Mouse (Mus musculus) forelimb bud, embryonic 11.5 days (tissue): ENCODE results near the gene Clcnka.

Source experiments
- DNase-seq: peaks from one replicate; pipeline ENCODE4 v3.0.0-alpha.2; 2012; ENCODE audit warnings: low read depth, low spot score

Clcnka gene

DNA sequence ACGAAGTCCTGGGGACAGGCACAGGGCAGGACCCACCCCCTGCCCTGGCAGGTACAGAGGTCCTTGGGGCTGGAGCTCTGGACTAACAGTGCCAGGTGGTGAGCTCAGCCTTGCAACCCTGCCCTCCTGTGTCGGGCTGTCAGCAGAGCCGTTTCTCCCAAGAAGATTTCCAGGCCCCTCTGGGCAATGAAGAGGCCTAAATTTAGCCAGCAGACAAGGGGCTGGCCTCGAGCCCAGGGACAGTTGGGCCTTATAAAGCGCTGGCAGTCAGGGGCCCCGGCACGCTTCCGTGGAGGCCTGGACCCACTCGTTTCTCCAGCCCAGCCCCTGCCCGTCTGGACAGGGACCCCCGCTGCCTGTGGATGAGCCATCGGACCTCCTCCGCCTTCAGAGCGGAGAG, 22.9 kb upstream of the Clcnka start:
- no peak for DNase-seq

DNA sequence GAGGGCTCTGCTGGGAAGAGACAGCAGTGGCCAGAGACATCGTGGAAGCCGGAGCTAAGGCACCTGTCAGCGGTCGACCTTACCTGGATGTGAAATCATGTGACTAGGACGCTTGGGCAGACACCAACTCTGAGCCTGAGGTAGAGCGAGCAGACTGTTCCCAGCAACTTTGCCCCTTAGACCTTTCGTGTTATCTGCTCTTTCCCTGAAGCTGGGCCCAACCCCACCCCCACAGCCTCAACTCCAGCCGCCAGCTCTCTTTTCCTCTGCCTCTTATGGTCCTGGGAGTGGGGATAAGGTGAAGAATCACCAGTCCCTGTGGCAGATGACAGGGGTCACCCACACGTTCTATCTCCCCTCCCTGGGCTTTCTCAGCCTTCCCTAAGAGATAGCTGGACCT, 22.4 kb upstream of the Clcnka start:
- DNase-seq, result no peak

DNA sequence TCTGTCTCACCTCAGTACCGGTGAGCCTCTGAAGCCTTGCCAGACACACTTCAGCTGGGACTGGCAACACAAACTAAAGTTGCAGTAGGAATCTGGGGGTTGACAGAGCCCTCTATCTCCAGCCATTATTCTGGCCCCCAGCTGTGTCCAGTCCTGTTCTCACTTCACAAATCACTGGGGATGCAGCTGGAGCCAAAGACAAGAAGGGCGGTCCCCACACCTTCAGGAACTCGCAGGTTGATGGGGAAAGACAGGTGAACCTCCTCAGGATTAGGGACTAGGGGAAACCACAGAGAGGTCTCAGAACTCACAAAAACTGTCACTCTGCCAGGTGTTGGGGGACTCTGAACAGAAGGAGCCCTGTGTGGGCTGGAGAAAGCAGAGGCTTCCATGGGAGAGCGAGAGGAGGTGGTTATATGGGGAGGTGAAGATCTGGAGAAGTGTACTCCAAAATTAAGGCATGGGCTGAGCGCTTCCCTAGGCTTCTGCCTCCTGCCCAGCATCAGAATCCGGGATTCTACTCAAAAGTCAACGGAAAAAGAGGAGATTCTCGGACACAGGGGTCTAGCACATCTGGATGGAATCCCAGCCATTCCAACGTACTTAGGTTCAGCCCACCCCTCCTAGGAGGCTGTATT, 21.8 kb upstream of the Clcnka start, which contains the start of gene Hspb7:
Gene Hspb7, plus strand, starts transcription at position 588 of the 638 bp plus-strand sequence.
- DNase-seq, result no peak

DNA sequence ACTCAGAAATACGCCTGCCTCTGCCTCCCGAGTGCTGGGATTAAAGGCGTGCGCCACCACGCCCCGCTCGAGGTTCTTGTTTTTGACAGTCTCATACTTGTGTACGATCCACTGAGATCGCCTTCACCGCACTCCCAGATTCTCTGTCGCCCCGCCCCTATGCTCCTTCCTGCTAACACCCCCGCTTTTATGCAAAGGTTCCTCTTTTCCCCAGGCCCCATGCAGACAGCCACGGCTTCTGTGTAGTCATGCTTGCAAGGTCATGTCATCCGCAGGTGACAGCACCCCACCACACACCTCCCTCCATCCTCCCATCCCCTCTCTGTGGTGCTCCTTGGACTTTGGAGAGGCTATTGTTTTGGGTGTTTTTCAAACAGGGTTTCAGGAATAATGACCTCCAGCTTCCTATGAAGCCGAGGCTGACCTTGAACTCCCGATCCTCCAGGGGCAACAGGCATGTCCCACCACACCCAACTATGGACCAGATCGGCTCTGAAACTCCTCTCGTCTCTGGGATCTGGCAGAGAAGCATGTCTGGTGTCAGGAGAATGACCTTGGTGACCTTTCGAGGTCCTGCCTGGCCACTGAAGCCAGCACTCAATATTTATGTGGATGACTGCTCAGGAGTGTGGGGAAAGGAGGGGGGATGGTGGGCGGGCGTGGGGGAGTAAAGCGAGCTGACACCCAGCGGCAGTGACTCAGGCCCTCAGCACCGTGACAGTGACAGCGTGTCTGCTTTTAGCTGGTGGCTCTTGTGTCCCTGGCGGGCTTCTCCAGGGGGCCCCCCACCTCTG, 21.1 kb upstream of the Clcnka start:
- no peak for DNase-seq

DNA sequence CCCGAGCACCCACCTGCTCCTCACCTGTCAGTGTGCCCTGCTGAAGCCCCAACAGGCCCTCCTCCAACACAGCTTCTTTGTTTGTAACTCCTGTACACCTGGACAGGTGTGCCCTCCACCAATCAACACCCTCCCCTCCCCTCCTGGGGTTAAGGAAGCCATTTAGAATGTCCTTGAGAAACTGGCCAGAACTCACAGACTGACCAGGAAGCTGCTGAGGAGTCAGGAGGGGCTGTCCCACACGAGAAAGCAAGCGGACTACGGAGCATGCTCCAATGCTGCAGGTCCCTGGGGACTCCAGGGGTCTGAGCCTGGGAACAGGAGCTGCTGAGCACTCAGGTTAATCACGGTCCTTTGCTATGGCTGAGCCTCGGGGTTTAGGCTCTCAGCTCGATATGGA, 17.4 kb upstream of the Clcnka start, which contains the start of gene Clcnkb:
Gene Clcnkb, minus strand, starts transcription at position 91 of the 400 bp plus-strand sequence.
- DNase-seq, result no peak

DNA sequence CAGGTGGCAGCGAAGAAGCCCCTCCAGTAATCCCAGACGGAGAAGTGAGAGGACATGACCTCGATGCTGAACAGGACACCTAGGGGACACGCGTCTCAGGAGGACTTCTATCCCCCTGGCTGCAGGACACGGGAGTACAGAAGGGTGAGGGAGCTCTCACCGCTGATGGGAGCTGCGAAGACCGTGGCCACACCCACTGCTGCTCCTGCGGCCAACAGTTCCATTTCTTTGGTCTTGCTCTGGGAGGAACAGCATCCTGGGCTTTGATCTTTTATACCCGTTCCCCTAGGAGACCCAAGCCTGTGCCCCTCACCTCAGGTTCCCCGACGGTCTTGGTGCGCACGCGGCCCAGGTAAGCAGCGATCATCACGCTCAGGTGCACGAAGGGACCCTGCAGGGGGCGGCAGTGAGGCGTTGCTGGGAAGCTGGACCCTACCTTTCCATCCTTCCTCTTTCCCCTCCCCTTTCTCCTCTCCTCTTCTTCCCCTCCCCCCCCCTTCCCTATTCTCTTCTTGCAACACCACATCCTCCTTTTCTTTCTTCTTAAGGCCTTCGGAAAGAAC, 13.0 kb upstream of the Clcnka start:
- DNase-seq, result no peak

DNA sequence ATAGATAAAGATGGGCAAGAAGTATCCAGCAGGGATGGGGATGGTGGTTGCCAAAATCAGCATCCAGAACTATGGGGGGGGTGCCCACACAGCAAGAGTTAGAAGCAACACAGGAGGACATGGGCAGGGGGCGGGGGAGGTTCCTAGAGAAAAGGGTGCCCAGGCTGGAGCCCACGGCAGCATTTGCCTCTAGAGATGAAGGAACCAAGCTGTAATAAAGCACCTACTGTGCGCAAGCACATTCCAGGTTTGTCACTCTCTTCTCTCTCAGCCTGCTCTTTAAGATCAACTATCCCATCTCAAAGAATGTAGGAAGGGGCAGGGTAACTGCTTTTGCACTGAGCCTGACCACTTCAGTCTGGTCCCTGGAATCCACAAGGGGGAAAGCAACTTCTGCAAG, 10.1 kb upstream of the Clcnka start:
- no peak for DNase-seq

DNA sequence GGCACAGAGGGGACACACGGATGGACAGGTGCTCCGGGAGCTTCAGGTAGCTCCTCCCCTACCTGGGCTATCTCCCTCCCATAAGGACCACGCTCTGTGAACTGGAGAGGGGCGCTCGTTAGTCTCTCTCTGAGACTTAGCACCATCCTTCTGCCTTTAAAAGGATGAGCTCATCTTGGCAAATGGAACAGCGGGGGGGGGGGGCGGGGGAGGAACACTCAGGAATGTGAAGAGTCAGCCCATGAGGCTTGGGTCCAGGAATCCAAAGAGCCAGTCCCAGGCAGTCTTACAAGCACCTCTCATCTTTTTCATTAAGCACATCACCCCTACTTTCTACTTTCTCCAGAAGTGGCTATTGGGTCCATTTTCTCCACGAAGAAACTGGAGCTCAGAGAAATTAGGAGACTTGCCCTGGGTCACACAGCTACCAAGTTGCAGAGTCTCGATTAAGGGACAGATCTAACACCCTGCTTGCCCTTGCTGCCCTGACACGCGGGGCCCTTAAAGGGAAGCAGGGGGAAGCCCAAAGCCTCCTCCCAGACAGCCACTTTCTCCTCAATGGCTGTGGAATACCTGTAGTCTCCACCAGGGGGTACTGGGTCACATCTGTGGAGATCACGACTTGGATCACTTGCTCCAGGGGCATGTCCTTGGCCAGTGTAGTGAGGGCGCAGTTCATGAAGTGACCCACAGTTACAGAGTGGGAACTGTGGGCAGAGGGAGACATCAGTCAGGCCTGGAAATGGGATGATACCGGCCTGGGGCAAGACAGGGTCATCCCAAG, 8.2 kb upstream of the Clcnka start:
- DNase-seq, result no peak

DNA sequence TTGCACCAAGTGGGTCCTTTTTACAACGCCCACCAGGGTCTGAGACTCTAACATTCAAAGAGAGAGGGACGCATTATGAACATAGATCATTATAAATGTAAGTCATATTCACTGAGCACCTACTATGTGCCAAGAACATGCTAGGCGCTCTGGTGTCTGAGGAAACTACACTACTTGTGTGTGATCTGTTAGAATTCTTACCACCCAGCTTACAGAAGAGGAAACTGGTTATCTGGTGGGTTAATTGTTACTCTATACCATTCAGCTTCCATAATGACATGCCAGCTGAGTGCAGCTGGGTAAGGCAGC, 6.7 kb upstream of the Clcnka start:
- no peak for DNase-seq

DNA sequence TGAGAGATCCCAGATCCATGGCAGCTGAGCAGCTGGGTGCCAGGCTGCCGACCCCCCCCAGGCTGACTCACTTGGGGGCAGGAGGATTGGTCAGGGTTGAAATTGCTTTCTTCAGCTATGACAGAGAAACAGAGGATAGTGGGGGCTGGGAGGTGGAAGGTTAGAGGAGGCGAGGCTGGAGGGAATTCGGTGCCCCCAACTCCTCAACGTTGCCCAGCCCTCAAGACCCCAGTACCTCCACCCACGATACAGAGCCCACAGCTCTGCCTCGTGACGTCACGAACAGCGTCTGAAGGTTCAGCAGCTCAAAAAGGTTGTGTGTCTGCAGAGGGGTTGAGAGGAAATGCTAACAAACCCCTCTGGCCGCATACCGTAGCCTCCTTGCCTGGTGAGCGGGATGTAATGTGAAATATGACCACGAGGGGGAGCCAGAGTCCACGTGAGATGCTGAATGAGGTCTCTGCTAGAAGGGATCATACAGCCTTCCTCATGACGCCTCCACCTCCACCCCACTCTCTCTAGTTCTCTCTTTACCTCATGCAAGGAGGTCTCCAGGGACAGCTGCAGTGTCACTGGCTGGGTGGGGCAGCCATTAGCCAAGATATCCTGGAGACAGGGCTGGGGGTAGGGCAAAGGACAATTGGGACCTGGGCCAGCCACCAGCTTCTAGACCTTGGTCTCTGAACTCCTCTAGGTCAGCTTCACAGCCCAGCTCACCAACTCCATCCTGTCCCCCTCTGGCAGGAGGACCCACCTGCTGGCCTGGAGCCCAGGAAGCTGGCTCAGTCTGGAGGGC, 6.2 kb upstream of the Clcnka start:
- peak; percentile 81 for DNase-seq

DNA sequence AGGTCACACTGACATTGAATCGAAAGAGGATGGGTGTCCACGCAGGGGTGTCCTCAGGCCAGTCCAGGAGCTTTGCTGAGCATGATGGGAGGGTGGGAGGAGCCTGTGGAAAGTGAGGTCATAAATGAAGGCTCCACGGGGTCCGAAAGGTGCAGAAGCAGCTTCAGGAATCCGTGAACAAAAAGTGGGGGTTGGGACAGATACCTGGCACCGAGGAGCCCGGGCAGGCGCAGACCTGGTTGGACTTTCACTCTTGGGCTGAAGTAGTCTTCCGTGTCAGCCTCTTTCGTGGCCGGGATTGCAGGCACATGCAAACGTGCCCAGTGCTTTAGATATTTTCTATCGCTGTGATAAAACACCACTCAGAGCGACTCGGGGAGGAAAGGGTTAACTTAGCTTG, 1.6 kb upstream of the Clcnka start:
- no peak for DNase-seq

DNA sequence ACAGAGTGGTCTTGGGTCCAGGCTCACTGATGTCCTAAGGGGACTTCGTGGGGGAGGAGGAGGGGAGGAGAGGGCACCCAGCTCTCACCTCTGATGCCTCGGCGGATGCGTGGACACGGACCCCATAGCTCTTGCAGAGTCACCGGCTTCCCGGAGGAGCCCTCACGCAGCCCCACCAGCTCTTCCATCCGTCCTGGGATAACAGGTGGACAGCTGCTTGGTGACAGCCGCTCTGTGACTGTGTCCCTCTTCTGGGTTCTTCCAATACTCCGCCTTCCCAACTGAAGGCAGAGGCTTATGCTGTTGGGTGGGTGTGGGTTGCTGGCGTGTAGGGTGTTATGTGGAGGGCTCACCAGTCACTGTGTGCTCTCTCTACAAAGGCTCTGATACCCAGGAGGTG, 663 bp downstream of the Clcnka start:
- DNase-seq, result no peak

DNA sequence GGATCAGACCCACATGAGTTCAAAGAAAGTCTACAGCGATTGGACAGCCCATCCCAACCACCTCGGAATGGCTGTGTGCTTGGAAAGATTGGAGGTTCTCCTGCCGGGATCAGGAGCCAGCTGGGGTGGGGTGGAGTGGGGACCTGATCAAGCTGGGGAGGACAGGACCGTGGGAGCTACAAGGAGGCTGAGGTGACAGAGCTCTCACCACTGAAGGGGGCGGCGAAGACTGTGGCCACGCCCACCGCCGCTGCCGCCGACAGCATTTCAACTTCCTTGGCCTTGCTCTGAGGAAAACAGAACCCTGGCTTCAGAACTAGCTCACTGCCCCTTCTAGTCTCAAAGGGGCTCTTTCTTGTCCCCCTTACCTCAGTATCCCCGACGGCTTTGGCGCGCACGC, 3.8 kb downstream of the Clcnka start:
- no peak for DNase-seq

DNA sequence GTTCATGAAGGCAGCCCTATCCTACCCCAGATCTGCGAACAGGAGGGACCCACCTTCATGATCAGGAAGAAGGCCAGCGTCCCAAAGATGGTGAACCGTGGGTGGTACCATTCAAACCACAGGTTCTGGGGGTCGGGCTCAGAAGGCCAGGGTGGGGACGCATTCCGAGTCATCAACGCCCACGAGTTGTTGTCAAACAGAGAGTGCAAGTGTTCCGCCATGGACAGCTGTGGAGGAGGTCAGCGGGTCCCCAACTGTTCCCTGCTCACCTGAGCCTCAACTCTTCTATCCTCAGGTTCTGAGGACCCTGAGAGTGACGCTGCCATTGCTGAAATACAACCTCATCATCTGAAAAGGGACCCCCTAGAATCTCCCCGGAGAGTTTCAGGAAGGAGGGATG, 7.2 kb downstream of the Clcnka start:
- no peak for DNase-seq

DNA sequence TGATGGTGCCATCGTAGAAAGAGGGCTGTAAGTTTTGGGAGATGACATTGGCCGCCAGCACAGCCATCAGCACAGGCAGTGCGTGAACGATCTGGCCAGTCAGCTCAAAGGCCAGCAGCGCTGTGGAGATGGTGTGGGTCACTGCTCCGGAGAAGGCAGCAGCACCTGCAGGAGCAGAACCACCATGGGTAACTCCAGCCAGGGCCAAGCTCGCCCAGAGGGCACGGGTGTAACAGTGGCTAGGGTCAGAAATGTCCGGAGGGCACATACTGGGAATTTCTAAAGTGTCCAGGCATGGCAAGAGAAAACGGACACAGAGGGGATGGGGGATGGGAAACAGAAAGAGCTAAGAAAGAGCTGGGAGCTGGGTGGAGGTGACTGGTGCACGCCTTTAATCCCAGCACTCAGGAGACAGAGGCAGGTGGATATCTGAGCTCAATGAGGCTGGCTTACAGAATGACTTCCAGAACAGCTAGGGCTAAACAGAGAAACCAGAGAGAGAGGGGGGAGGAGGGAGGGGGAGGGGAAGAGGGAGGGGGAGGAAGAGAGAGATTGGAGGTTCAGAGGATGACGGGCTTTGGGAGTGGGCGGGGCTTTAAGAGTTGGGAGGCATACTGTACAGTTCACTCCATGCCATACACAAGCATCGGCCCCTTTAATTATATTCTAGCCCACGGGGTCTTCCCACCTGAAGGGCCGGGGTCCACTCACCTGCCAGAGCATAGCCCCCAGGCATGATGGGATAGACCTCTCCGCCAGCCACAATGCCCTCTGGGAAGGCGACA, 9.0 kb downstream of the Clcnka start:
- no peak for DNase-seq

DNA sequence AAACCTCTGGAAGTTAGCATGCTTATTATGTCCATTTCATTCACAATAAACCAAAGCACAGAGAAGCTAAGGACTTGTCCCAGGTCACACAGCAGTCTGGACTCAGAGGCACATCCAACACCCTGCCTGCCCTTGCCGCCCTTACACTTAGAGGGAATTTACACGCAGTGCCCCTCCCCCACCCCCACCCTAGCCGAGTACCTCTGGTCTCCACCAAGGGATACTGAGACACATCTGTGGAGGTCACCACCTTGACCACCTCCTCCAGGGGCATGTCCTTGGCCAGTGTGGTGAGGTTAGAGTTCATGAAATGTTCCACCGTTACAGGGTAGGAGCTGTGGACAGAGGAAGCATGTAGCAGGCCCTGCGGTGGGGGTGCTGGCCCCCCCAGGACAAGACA, 10.6 kb downstream of the Clcnka start:
- no peak for DNase-seq

DNA sequence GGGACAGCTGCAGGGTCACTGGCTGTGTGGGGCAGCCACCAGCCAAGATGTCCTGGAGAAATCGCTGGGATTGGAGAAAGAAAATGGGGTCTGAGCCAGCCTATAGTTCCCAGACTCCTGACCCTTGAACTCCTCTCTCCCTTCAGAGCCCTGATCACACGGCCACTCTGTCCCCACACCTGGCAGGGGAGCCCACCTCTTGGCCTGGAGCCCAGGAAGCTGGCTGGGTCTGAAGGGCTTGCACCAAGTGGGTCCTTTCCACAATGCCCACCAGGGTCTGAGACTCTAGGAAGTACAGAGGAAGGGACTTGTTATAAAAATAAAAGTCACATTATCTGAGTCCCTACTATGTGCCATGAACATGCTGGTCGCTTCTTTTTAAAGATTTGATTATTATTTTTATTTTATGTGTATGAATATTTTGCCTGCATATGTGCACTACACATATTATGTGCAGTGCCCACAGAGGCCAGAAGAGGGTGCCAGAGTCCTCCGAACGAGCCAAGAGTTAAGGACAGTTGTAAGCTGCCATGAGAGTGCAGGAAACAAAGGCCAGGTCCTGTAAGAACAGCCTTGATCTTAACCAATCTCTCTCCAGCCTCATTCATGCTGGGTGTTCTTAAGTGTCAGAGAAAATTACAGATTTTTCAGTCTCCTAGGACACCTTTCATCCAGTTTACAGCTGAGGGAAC, 11.3 kb downstream of the Clcnka start:
- peak; percentile 78 for DNase-seq

DNA sequence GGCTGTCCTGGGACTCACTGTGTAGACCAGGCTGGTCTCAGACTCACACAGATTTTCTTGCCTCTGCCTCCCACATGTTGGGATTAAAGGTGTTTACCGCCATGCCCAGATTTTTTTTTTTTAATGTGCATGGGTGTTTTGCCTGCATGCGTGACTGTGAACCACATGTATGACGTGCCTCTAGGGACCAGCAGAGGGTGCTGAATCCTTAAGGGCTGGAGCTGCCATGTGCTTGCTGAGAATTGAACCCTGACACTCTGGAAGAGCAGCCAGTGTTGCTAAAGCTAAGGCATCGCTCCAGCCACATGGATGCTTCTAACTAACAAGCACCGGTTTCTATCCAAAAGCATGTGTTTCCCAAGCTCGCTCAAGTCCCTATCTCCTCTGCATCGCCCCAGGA, 12.4 kb downstream of the Clcnka start:
- DNase-seq, result no peak

DNA sequence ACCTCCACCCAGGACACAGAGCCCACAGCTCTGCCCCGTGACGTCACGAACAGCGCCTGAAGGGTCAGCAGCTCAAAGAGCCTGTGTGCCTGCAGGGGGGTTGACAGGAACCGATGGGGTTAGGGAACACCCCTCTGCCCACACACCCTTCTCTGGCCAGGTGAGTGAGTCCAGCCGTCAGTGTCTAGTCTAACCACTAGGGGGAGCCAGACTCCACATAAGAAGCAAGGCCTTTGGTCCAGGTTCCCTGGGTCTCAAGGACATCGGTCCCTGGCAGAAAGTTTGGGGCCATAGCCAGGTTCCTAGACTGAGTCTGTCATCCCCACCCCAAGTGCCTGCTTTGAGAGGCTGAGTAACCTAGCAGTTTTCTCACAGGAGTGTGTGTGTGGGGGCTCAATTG, 13.2 kb downstream of the Clcnka start:
- peak; percentile 80 for DNase-seq

DNA sequence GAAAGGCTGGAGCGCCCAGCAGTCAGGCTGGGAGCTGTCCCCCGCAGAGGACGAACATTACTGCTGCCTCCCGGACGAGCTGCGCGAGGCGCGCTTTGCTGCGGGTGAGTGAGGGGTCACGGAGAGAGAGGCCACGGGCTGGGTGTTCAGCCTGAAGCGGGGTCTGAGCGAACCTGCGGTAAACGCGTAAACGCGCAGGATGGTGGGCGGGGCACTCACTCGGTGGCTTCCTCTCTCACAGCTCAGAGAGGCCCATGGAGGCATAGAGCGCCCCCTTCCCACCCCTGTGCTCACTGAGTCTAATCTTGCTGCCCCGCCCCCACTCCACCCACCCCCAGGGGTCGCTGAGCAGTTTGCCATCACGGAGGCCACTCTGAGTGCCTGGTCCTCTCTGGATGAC, 16.1 kb downstream of the Clcnka start:
- no peak for DNase-seq
